Mouse (Mus musculus): ENCODE data around the gene Eif3a. TPM values are rescaled to one million over a fixed set of nuclear protein-coding genes. Genes with fewer than 3 reads are reported as not detected.

The Eif3a gene
- polyA plus RNA-seq, 1 experiment from 2014 or later, result 101 TPM

DNA sequence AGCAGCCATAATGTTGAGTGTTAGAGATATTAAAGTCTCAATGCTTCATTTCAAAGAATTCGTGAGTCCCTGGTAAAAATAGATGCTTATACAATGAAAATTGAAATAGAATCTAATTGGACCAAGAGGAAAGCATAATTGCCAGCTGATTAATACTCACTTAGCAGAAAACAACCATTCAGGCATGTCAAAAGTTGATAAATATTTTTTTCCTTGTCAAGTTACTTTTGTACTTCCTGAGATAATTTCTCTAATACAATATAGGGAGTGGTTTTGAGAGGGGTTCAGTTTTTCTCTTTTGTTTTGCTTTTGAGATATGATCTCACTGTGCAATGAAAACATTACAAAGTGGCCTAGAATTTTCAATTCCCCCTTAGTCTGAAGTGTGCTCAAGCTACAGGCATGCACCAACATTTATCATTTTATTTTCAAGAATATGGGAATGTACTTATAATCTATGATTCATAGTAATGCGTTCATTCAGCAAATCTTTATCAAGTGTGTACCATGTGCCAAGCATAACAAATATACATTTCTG, 2.8 kb upstream of the Eif3a start:
- ATAC-seq (ENCODE audit: low FRiP score), result no peak
- H3K9me3 ChIP-seq (replicated peaks), result no peaks in the 10 kb centered on the region
- no peaks in the 10 kb centered on the region for H3K36me3 ChIP-seq
- no peak overlapping the region for H3K27ac ChIP-seq (replicated peaks)
- H3K4me2 ChIP-seq, result no peak overlapping the region
- H3K4me1 ChIP-seq, result peaks cover 15% of the 10 kb centered on the region
- 89% methylated on average over 2 of the region's 2 CpGs for WGBS
- no peak overlapping the region for H3K9ac ChIP-seq (replicated peaks)
- no peaks in the 10 kb centered on the region; the same call in 1 of the 2 replicates for H3K27me3 ChIP-seq (replicated peaks)
- H3K4me3 ChIP-seq (replicated peaks), result no peak overlapping the region

DNA sequence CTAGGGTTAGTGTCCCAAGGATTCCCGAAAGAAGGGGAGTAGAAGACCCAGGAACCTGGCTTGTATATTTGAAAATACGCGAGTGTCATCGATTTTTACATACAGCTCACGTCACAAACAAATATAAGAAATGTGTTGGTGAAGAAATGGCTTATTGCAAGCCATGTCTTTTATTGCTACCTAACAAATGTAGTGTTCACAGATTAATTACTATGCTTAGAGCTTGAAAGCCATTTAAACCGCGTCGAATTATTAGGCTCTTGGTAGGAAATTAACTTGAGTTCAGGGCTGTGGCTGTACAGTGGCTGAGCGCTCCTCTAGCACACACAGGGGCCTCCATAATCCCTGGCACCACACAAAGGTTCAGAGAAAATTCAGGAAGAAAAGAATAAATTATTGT, 706 bp upstream of the Eif3a start:
- ATAC-seq (ENCODE audit: low FRiP score), result peak; percentile 34
- 13% methylated on average over 9 of the region's 9 CpGs for WGBS
- H3K27ac ChIP-seq (replicated peaks), result peak overlapping the region; percentile 98

DNA sequence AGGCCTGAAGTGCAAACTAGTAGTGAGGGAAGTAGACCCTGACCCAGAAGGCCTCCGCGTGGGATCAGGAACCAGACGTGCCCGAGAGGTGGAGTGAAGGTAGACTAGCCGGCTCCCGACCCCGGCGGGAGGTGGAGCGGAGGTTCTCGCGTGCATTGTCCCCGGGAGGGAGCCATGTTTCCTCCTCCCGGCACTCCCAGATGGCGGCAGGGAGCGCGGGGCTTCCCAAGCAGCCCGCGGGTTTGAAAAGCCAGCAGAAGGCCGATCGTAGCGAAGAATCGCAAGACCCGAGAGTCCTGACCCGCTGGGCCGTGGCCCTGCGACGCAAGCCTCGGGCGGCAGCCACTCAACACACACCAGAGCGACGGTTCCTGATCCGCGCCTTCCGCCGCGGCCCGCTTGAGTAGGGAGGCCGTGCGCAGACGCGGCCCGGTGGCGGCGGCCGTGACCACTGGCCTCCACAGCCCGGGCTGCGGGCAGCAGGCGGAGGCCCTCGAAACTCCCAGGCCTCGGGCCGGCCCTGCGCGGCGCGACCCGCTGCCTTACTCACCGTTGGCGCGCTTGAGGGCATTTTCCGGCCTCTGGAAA, 445 bp downstream of the Eif3a start:
- no peaks in the 10 kb centered on the region for H3K9me3 ChIP-seq (replicated peaks)
- no peaks in the 10 kb centered on the region for H3K36me3 ChIP-seq
- peak overlapping the region; percentile 98 for H3K27ac ChIP-seq (replicated peaks)
- H3K4me3 ChIP-seq (replicated peaks), result peak overlapping the region; percentile 99
- under 1% methylated on average over 60 of the region's 60 CpGs for WGBS
- ATAC-seq (ENCODE audit: low FRiP score), result peak; percentile 75
- peaks cover 34% of the 10 kb centered on the region for H3K4me1 ChIP-seq
- peak overlapping the region; percentile 99 for H3K9ac ChIP-seq (replicated peaks)
- H3K27me3 ChIP-seq (replicated peaks), result no peaks in the 10 kb centered on the region
- peak overlapping the region; percentile 65 for H3K4me2 ChIP-seq

More for the DNA sequence above, 706 bp upstream of the Eif3a start:
- Histone ChIP-seq H3K36me3 (no peaks in the 10 kb centered on the region), H3K4me2 (peak overlapping the region; percentile 65), H3K4me3 (replicated peaks) (peak overlapping the region; percentile 99), H3K4me1 (peaks cover 30% of the 10 kb centered on the region), H3K9ac (replicated peaks) (peak overlapping the region; percentile 78), H3K27me3 (replicated peaks) (no peaks in the 10 kb centered on the region), H3K9me3 (replicated peaks) (no peaks in the 10 kb centered on the region)

DNA sequence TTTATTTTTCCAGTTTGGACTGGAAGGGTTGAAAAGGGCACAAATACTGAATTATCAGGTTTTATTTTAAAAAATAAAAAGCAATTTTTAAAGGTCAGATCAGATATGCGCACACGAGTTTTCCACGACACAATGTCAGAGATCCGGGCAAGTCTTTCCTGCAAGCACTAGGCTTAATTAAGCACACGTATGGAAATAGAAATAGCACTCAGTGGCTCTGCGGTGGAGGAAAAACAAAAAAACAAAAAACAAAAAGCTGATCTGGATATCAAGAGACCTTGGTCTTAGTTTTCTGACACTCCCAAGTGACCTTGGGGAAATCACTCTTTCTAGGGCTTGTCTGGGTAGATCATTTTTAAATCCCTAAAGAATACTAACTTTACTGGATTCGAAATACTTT, 1.0 kb downstream of the Eif3a start:
- H3K4me2 ChIP-seq, result peak overlapping the region; percentile 65
- no peaks in the 10 kb centered on the region for H3K27me3 ChIP-seq (replicated peaks)
- H3K27ac ChIP-seq (replicated peaks), result peak overlapping the region; percentile 98
- no peaks in the 10 kb centered on the region for H3K9me3 ChIP-seq (replicated peaks)
- peaks cover 34% of the 10 kb centered on the region for H3K4me1 ChIP-seq
- no peak for ATAC-seq (ENCODE audit: low FRiP score)
- H3K4me3 ChIP-seq (replicated peaks), result peak overlapping the region; percentile 99
- H3K9ac ChIP-seq (replicated peaks), result peak overlapping the region; percentile 99
- WGBS, result 1% methylated on average over 7 of the region's 7 CpGs
- H3K36me3 ChIP-seq, result no peaks in the 10 kb centered on the region

DNA sequence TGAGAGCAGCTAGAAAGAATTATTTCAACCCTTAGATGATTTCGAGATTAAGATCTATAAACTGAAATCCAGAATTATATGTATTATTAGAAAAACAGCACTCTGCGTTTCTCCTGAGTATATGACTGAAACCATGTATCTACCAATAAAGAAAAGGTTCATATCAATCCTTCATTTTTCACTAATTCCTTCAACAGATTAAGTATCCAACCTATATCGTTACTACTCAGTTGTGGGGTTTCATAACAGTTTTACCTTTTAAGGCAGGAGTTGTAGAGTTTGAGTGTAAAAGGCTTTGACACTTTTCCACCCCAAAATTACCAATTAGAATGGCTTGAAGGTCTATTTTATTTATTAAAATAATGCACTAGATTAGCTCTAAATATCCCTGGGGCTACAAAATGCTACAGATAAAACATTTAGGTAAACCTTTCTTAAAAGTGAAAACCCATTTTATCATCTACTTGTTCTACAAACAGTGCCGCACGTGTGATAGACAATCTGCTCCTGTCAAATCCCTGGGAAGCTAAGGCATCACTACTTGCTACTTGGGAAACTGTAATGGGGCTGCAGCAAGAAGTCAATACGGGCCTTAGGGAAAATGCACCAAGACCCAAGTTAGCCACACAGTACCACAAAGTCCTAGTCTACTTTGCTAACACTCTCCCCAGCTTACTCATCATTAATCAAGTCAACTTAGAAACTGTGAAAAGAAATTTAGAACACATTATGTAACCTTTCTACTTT, 2.1 kb downstream of the Eif3a start:
- peaks cover 34% of the 10 kb centered on the region for H3K4me1 ChIP-seq
- H3K9ac ChIP-seq (replicated peaks), result no peak overlapping the region
- no peak for ATAC-seq (ENCODE audit: low FRiP score)

DNA sequence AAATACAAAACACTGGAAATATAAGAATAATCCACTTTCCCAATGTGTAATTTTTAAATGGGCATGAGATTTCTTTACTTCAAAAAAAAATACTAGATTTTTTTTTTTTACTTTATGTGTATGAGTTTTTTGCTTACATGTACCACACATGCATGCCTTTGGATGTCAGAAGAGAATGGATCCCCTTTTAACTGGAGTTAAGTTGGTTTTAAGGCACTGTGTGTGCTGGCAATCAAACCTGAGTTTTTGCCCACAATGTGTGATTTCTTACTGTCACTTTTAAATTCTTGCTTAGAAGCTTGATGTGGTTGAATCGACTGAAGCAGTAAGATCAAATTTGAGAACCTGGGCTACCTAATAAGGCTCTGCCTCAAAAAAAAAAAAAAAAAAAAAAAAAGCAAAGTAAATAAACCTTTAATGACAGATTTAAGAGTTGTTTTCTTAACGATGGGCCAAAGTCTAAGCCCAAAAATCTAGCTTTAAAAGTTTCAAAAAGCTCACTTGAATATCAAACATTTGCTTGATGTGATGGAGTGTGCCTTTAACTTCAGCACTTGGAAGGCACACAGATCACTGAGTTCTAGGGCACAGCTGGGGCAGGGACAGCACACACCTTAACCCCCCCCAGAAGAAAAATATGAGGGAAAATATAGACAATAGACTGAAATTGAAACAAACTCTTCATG, 2.9 kb downstream of the Eif3a start:
- H3K4me1 ChIP-seq, result peaks cover 37% of the 10 kb centered on the region
- H3K4me2 ChIP-seq, result no peak overlapping the region
- H3K9ac ChIP-seq (replicated peaks), result no peak overlapping the region
- H3K9me3 ChIP-seq (replicated peaks), result no peaks in the 10 kb centered on the region
- 71% methylated on average over 2 of the region's 2 CpGs for WGBS
- H3K27ac ChIP-seq (replicated peaks), result no peak overlapping the region
- no peaks in the 10 kb centered on the region for H3K27me3 ChIP-seq (replicated peaks)
- no peak overlapping the region for H3K4me3 ChIP-seq (replicated peaks)
- no peak for ATAC-seq (ENCODE audit: low FRiP score)
- H3K36me3 ChIP-seq, result no peaks in the 10 kb centered on the region

More for the DNA sequence above, 2.1 kb downstream of the Eif3a start:
- 49% methylated on average over 6 of the region's 6 CpGs for WGBS
- Histone ChIP-seq H3K4me2 (peak overlapping the region; percentile 65), H3K9me3 (replicated peaks) (no peaks in the 10 kb centered on the region), H3K27me3 (replicated peaks) (no peaks in the 10 kb centered on the region), H3K4me3 (replicated peaks) (peak overlapping the region; percentile 21), H3K27ac (replicated peaks) (no peak overlapping the region), H3K36me3 (no peaks in the 10 kb centered on the region)

DNA sequence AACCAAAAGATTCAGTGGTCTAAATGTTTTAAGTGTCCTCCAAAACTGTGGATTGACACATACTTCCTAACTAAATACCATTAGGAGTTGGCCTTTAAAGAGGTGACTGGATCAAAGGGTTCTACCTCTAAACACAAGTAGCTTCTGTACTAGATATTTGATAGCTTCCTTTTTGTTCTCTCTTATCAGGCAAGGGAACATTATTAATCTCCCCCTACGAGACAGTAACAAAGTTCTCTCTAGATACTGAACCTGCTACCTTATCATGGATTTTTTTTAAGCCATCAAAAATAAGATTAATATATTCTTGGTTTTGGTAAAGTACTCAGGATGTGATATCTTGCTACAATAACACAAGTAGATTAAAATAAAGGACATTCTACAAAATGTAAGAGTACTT, 5.7 kb downstream of the Eif3a start:
- Histone ChIP-seq H3K4me3 (replicated peaks) (no peak overlapping the region), H3K9ac (replicated peaks) (no peak overlapping the region), H3K9me3 (replicated peaks) (no peaks in the 10 kb centered on the region), H3K4me1 (peaks cover 33% of the 10 kb centered on the region), H3K4me2 (no peak overlapping the region), H3K27ac (replicated peaks) (no peak overlapping the region), H3K36me3 (0 out of 2 replicates have a peak, but pooled peaks cover 8% of the 10 kb centered on the region), H3K27me3 (replicated peaks) (no peaks in the 10 kb centered on the region)
- ATAC-seq (ENCODE audit: low FRiP score), result no peak
- WGBS, result 81% methylated on average over 1 of the region's 1 CpGs

DNA sequence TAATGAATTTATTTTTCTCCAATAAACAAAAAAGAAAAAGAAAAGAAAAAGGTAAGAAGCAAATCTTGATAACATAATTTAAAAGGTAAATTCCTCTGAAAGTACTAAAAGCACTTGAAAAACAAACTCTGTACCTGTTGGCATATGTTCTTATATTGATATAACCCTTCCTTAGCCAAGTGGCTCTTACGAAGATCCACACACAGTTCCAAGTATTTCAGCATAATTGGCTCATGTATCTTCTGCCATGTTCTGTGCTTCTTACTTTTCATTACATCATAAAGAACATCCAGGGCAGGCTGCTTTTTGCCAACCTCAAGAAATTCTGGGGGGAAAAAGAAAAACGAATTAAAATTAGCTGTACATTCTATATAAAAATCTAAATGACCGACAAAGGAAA, 8.4 kb downstream of the Eif3a start:
- Histone ChIP-seq H3K4me2 (no peak overlapping the region), H3K4me1 (peaks cover 16% of the 10 kb centered on the region), H3K27ac (replicated peaks) (no peak overlapping the region), H3K9me3 (replicated peaks) (no peaks in the 10 kb centered on the region), H3K36me3 (peaks cover 22% of the 10 kb centered on the region), H3K27me3 (replicated peaks) (no peaks in the 10 kb centered on the region), H3K9ac (replicated peaks) (no peak overlapping the region), H3K4me3 (replicated peaks) (no peak overlapping the region)
- no peak for ATAC-seq (ENCODE audit: low FRiP score)
- WGBS, result 93% methylated on average over 3 of the region's 3 CpGs

DNA sequence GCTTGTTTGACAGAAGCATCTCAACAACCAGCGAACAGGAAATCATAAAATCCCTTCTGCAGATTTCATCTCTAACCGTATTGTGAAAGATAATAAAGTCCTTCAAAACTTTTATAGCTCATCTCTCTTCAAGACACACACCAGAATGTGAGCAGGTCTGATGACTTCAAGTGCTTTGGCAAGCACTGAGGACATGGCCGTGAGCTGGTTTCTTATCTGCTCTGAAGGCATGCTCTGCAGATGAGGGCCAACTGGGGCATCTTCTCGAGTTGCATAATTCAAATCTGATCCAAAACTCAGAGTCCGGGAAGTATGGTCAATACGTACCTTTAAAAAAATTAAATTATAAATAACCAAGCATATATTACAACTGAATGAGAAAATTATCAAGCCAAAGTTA, 17.1 kb downstream of the Eif3a start:
- no peak overlapping the region for H3K27ac ChIP-seq (replicated peaks)
- H3K4me1 ChIP-seq, result no peaks in the 10 kb centered on the region
- WGBS, result 93% methylated on average over 6 of the region's 6 CpGs
- no peak overlapping the region for H3K4me3 ChIP-seq (replicated peaks)
- H3K36me3 ChIP-seq, result peaks cover 74% of the 10 kb centered on the region
- H3K27me3 ChIP-seq (replicated peaks), result no peaks in the 10 kb centered on the region
- no peak overlapping the region for H3K9ac ChIP-seq (replicated peaks)
- H3K4me2 ChIP-seq, result no peak overlapping the region
- H3K9me3 ChIP-seq (replicated peaks), result no peaks in the 10 kb centered on the region
- no peak for ATAC-seq (ENCODE audit: low FRiP score)

DNA sequence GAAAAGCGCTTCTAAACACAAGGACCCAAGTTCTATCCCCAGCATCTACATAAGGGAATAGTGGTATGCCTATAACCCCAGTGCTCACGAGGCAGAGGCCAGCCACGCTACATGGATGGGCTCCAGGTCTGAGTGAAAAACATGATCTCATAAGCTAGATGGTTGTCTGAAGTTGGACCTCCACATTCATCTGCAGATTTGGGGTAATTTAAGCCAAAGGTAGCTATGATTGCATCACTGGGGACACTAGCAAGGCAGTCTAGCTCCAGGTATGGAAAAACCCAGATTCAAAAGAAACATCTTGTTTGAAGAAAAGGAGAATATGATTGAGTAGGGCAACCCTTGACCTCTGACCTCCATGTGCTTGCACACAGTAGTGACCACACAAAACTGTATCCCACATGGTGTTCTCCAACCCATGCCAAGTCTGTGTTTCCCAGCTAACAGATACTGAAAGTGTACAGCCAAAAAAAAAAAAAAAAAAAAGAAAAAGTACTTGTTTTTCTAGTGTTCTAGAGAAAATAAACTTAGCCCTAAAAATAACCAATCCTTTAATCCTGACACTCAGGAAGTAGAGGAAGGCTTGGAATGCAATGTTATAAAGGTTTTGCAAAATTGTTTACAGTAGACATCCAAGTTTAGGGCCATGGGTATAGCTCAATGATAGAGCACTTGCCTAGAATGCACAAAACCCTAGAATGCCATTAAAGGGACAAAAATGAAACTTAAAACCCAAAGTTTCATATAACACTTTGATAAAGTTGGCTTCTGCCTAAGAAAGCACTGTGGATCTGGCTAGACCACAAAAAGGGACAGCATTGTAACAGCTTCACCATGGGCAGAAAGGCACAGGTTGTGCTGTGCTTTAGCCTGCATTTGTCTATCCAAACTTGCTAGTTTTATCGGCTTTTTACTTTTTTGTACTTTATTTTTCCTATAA, 31.3 kb downstream of the Eif3a start:
- no peak overlapping the region for H3K4me2 ChIP-seq
- no peak overlapping the region for H3K27ac ChIP-seq (replicated peaks)

More for the DNA sequence above, 31.3 kb downstream of the Eif3a start:
- Histone ChIP-seq H3K9ac (replicated peaks) (no peak overlapping the region), H3K4me3 (replicated peaks) (no peak overlapping the region), H3K9me3 (replicated peaks) (no peaks in the 10 kb centered on the region), H3K27me3 (replicated peaks) (no peaks in the 10 kb centered on the region), H3K4me1 (peaks cover 24% of the 10 kb centered on the region), H3K36me3 (peaks cover 26% of the 10 kb centered on the region)
- 75% methylated on average over 4 of the region's 4 CpGs for WGBS
- ATAC-seq (ENCODE audit: low FRiP score), result no peak

Data from neural tube, embryonic 15.5 days (tissue).